Mouse (Mus musculus) ovary, postnatal 14 days (tissue): ENCODE results near the gene A230072I06Rik.

ENCODE experiments used
- DNase-seq: peaks from one replicate; pipeline ENCODE4 v3.0.0; 2022; ENCODE audit warnings: low spot score

Gene A230072I06Rik

DNA sequence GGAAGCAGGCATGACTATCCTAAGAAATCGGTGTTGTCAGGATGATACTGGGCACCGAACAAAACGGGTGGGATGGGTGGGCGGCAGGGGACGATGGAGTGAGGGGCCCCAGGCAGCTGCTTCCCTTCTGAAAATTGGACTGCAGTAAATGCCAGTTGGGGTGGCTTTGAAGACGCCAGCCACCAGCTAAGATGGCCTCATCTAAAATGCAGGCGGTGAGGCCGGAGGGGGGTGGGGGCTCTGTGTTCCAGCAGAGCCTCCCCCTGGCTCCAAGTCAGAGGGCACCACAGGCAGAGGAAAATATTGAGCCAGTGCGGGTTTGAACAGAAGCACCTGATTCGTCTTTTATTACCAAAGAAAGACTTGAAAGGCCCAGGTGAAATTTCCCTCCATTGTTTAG is 45.9 kb downstream of the A230072I06Rik start:
- DNase-seq, result no peak

DNA sequence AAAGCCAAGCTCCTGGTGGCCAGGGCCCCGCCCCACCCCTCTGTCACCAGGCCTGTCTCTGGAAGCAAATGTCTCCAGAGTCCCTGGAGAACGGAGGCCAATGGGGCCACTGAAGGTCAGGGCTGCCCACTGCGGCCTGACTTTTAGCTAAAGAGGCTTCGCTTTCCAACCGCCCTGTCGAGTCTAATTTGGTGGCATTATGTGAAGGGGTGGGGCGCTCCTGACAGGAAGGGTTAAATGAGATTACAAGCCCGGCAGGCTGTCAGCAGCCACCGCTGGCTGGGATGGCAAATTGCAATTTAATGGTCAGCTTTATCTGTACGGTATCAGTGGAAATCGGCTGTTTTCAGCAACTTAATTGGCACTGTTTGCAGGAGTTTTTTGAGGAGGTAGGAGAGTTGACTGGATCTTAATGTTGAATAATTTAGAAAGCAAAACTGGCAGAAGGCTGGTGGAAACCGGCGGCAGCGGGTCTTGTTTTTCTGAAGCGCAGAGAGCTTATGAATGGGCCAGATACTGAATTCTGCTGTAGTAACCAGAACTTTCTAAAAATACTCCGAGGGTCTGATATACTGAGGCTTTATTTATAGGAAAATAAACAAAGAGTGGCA is 46.5 kb downstream of the A230072I06Rik start:
- no peak for DNase-seq

DNA sequence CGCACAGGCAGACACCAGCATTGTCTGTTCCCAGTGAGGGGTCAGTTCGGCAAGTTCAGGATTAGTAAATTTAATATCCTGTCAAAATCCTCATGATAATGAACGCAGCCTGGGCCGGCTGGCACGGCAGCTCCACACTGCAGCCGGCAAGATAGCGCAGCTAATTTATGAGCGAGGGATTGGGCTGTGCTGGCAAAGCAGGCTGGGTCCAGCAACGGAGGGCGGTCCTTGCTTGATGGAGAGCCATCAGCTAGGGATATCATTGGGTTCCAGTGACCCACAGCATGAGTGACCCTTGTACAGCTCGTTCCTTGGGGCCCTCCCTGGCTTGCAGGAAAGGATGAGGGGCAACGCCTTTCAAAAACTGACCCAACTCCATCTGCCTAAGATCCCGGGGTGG is 48.6 kb downstream of the A230072I06Rik start:
- DNase-seq, result no peak

DNA sequence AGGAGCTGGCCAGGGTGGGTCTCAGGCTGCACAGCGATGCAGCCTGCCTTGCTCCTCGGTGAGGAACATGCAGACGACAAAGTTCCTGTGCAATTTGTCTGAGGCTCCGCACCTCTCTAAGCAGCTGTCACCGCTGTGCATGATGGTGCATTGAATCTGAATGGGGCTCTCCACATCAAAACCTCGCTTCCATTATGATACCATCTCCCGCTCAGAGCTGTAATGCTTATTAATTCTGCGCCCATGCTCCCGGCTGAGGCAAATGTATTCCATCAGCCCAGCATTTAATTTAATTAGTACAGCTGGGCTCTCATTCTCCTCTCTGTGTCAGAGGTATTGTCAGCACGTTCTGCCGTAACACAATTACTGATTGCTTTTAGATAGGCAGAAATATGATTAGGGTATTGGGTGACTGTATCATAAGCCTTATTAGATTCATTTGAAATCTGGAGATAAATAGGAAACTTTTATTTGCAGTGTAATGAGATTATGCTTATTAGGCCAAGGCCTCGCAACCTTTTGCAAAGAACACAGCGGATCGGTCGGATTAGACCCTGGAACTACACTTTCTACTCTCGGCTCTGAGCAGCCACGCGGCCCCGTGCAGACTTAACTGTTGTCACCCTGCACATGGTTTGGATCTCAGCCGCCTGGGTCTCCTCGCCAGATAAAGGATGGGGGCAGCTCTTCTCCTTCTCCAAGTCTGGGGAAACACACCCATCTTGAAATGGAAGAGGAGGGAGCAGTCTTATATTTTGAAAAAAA is 49.3 kb downstream of the A230072I06Rik start:
- no peak for DNase-seq

DNA sequence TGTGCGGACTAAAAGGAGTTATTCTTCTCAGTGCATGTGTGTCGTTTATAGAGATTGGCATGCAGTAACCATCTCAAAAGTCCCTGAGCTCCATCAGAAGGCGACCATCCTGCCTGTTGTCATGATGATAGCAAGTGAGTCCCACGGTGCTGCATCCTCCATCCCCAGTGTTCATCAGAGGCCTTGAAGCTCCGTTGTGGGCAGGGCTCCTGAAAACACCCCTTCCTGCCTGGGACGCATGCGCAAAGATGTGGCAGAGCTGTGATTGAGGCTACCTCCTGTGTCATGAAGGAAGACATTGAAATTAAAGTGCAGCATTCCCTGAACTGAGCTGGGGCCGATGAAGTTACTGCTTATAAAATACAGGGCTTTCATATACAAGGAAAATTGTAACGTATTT is 49.9 kb downstream of the A230072I06Rik start:
- no peak for DNase-seq

DNA sequence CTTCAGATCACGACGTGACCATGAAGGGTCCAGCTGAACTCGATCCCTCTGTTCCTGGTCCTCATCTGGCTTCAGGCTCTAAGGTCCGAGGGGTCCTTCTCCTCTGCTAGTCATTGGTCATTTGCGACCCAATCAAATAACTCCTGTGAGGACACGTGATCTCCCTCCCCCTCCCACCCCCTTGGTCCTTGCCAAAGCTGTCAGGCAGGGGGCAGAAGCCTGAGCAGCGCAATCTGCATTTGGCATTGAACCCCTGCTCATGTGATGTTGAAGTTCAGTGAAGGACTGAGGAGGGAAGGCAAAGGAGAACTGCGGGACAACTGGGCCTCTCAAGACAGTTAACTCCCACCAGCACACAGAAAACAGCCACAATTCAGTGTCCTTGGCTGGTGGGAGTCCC is 51.4 kb downstream of the A230072I06Rik start:
- no peak for DNase-seq
